Mouse (Mus musculus) ES-E14 (cell line): ENCODE measurements at regions not wholly inside any gene's neighbourhood (a gene's known extent, or its start where the extent isn't known, plus 50 kb on each side); places are given as distances from the start of the nearest gene placed in this dataset.

ENCODE experiments used
- HCFC1 ChIP-seq: IDR thresholded peaks from 2 replicates; pipeline ENCODE4 v1.6.1; 2012; ENCODE audit warnings: low read length, inconsistent platforms, borderline replicate concordance; ENCODE audit not compliant: insufficient read depth
- MAFK ChIP-seq: IDR thresholded peaks from 2 replicates; pipeline ENCODE4 v1.6.1; 2014; ENCODE audit warnings: mild to moderate bottlenecking, low read depth, low read length, inconsistent platforms; ENCODE audit not compliant: insufficient read depth
- ZNF384 ChIP-seq: IDR thresholded peaks from 2 replicates; pipeline ENCODE4 v1.6.1; 2012; ENCODE audit warnings: low read depth, low read length, inconsistent platforms

DNA sequence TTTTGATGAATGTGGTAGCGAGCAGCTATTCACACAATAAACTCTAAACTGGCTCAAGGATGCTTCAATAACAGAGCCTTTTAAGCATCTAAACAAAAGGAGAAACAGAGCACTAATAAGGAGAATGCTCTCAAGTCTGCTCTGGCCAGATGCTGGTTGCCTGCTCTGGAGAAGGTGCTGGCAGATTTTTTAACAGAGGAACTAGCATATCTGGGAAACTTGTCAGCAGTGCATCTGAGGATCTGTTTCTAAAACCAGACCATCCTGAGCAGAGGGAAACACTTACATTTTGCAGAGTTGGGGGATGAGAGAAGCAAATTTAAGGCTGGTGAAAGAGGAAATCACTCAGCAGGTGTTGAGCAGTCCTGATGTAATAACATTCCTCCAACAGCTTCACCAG lies 2748.6 kb upstream of the Gm7489 start:
- TF ChIP-seq HCFC1 (no peak), MAFK (no peak), ZNF384 (no peak)
